Mouse (Mus musculus): ENCODE results near the gene Kcnk10.

The Kcnk10 gene

GRCm38 (mm10) chr12:98444860-98445259 lies 133.2 kb downstream of the Kcnk10 start:
- H3K4me3 ChIP-seq (replicated peaks; ENCODE audit: low read length) = no peak overlapping the region
- no peaks in the 10 kb centered on the region for H3K4me1 ChIP-seq (replicated peaks; ENCODE audit: low read depth, low read length)
- peaks cover 47% of the 10 kb centered on the region for H3K9me3 ChIP-seq (ENCODE audit: low read length)
- TF ChIP-seq NANOG (IDR thresholded peaks at IDR 0.05; ENCODE audit: borderline replicate concordance, low read length) (no peak), CTCF (conservative IDR thresholded peaks at IDR 0.05; ENCODE audit: low read length) (no peak), POU5F1 (IDR thresholded peaks at IDR 0.05; ENCODE audit: borderline replicate concordance, low read length) (no peak)
- H3K36me3 ChIP-seq (ENCODE audit: insufficient read depth, low read length) = no peaks in the 10 kb centered on the region
- no peaks in the 10 kb centered on the region for H3K27me3 ChIP-seq (ENCODE audit: insufficient read depth, low read length)

GRCm38 (mm10) chr12:98443754-98444153 lies 134.4 kb downstream of the Kcnk10 start:
- H3K27me3 ChIP-seq (ENCODE audit: insufficient read depth, low read length) = no peaks in the 10 kb centered on the region
- no peaks in the 10 kb centered on the region for H3K36me3 ChIP-seq (ENCODE audit: insufficient read depth, low read length)
- H3K4me3 ChIP-seq (replicated peaks; ENCODE audit: low read length) = no peak overlapping the region
- no peaks in the 10 kb centered on the region for H3K4me1 ChIP-seq (replicated peaks; ENCODE audit: low read depth, low read length)
- TF ChIP-seq POU5F1 (IDR thresholded peaks at IDR 0.05; ENCODE audit: borderline replicate concordance, low read length) (no peak), NANOG (IDR thresholded peaks at IDR 0.05; ENCODE audit: borderline replicate concordance, low read length) (no peak), CTCF (conservative IDR thresholded peaks at IDR 0.05; ENCODE audit: low read length) (no peak)
- peaks cover 58% of the 10 kb centered on the region for H3K9me3 ChIP-seq (ENCODE audit: low read length)

- no peaks in the 10 kb centered on the region for H3K36me3 ChIP-seq (ENCODE audit: insufficient read depth, low read length)
- H3K27me3 ChIP-seq (ENCODE audit: insufficient read depth, low read length) = no peaks in the 10 kb centered on the region
- H3K4me1 ChIP-seq (replicated peaks; ENCODE audit: low read depth, low read length) = no peaks in the 10 kb centered on the region
- H3K9me3 ChIP-seq (ENCODE audit: low read length) = peaks cover 46% of the 10 kb centered on the region
- no peak for TF ChIP-seq CTCF (conservative IDR thresholded peaks at IDR 0.05; ENCODE audit: low read length)
- no peak for TF ChIP-seq NANOG (IDR thresholded peaks at IDR 0.05; ENCODE audit: borderline replicate concordance, low read length)
- TF ChIP-seq POU5F1 (IDR thresholded peaks at IDR 0.05; ENCODE audit: borderline replicate concordance, low read length) = no peak
- no peak overlapping the region for H3K4me3 ChIP-seq (replicated peaks; ENCODE audit: low read length)
Measured at GRCm38 (mm10) chr12:98438080-98438479, 140.0 kb downstream of the Kcnk10 start.

- no peaks in the 10 kb centered on the region for H3K9me3 ChIP-seq (ENCODE audit: low read length)
- H3K4me1 ChIP-seq (replicated peaks; ENCODE audit: low read depth, low read length) = no peaks in the 10 kb centered on the region
- H3K27me3 ChIP-seq (ENCODE audit: insufficient read depth, low read length) = no peaks in the 10 kb centered on the region
- no peaks in the 10 kb centered on the region for H3K36me3 ChIP-seq (ENCODE audit: insufficient read depth, low read length)
- TF ChIP-seq POU5F1 (IDR thresholded peaks at IDR 0.05; ENCODE audit: borderline replicate concordance, low read length) (no peak), NANOG (IDR thresholded peaks at IDR 0.05; ENCODE audit: borderline replicate concordance, low read length) (no peak), CTCF (conservative IDR thresholded peaks at IDR 0.05; ENCODE audit: low read length) (no peak)
- no peak overlapping the region for H3K4me3 ChIP-seq (replicated peaks; ENCODE audit: low read length)
Measured at GRCm38 (mm10) chr12:98430683-98431082, 147.4 kb downstream of the Kcnk10 start.

GRCm38 (mm10) chr12:98421340-98421739 lies 156.8 kb downstream of the Kcnk10 start:
- no peaks in the 10 kb centered on the region for H3K4me1 ChIP-seq (replicated peaks; ENCODE audit: low read depth, low read length)
- no peak overlapping the region for H3K4me3 ChIP-seq (replicated peaks; ENCODE audit: low read length)
- 0 out of 2 replicates have a peak, but pooled peaks cover 5% of the 10 kb centered on the region for H3K9me3 ChIP-seq (ENCODE audit: low read length)
- H3K27me3 ChIP-seq (ENCODE audit: insufficient read depth, low read length) = no peaks in the 10 kb centered on the region
- no peaks in the 10 kb centered on the region for H3K36me3 ChIP-seq (ENCODE audit: insufficient read depth, low read length)
- TF ChIP-seq NANOG (IDR thresholded peaks at IDR 0.05; ENCODE audit: borderline replicate concordance, low read length) = no peak
- TF ChIP-seq CTCF (conservative IDR thresholded peaks at IDR 0.05; ENCODE audit: low read length) = no peak
- TF ChIP-seq POU5F1 (IDR thresholded peaks at IDR 0.05; ENCODE audit: borderline replicate concordance, low read length) = no peak

- TF ChIP-seq CTCF (conservative IDR thresholded peaks at IDR 0.05; ENCODE audit: low read length) = no peak
- no peak for TF ChIP-seq NANOG (IDR thresholded peaks at IDR 0.05; ENCODE audit: borderline replicate concordance, low read length)
- TF ChIP-seq POU5F1 (IDR thresholded peaks at IDR 0.05; ENCODE audit: borderline replicate concordance, low read length) = no peak
- H3K36me3 ChIP-seq (ENCODE audit: insufficient read depth, low read length) = no peaks in the 10 kb centered on the region
- H3K9me3 ChIP-seq (ENCODE audit: low read length) = 0 out of 2 replicates have a peak, but pooled peaks cover 5% of the 10 kb centered on the region
- H3K4me1 ChIP-seq (replicated peaks; ENCODE audit: low read depth, low read length) = no peaks in the 10 kb centered on the region
- H3K4me3 ChIP-seq (replicated peaks; ENCODE audit: low read length) = no peak overlapping the region
- H3K27me3 ChIP-seq (ENCODE audit: insufficient read depth, low read length) = 0 out of 2 replicates have a peak, but pooled peaks cover 4% of the 10 kb centered on the region
Measured at GRCm38 (mm10) chr12:98419849-98420248, 158.3 kb downstream of the Kcnk10 start.

- no peaks in the 10 kb centered on the region for H3K36me3 ChIP-seq (ENCODE audit: insufficient read depth, low read length)
- no peaks in the 10 kb centered on the region for H3K9me3 ChIP-seq (ENCODE audit: low read length)
- no peaks in the 10 kb centered on the region for H3K4me1 ChIP-seq (replicated peaks; ENCODE audit: low read depth, low read length)
- TF ChIP-seq POU5F1 (IDR thresholded peaks at IDR 0.05; ENCODE audit: borderline replicate concordance, low read length) (no peak), NANOG (IDR thresholded peaks at IDR 0.05; ENCODE audit: borderline replicate concordance, low read length) (no peak), CTCF (conservative IDR thresholded peaks at IDR 0.05; ENCODE audit: low read length) (no peak)
- H3K27me3 ChIP-seq (ENCODE audit: insufficient read depth, low read length) = no peaks in the 10 kb centered on the region
- H3K4me3 ChIP-seq (replicated peaks; ENCODE audit: low read length) = no peak overlapping the region
Measured at GRCm38 (mm10) chr12:98409580-98409979, 168.5 kb downstream of the Kcnk10 start.

- no peak overlapping the region for H3K4me3 ChIP-seq (replicated peaks; ENCODE audit: low read length)
- no peak for TF ChIP-seq CTCF (conservative IDR thresholded peaks at IDR 0.05; ENCODE audit: low read length)
- TF ChIP-seq POU5F1 (IDR thresholded peaks at IDR 0.05; ENCODE audit: borderline replicate concordance, low read length) = no peak
- TF ChIP-seq NANOG (IDR thresholded peaks at IDR 0.05; ENCODE audit: borderline replicate concordance, low read length) = no peak
- no peaks in the 10 kb centered on the region for H3K36me3 ChIP-seq (ENCODE audit: insufficient read depth, low read length)
- no peaks in the 10 kb centered on the region for H3K4me1 ChIP-seq (replicated peaks; ENCODE audit: low read depth, low read length)
- no peaks in the 10 kb centered on the region for H3K27me3 ChIP-seq (ENCODE audit: insufficient read depth, low read length)
- no peaks in the 10 kb centered on the region for H3K9me3 ChIP-seq (ENCODE audit: low read length)
Measured at GRCm38 (mm10) chr12:98406598-98406997, 171.5 kb downstream of the Kcnk10 start.

GRCm38 (mm10) chr12:98406076-98406475 lies 172.0 kb downstream of the Kcnk10 start:
- Histone ChIP-seq H3K4me3 (replicated peaks; ENCODE audit: low read length) (no peak overlapping the region), H3K27me3 (ENCODE audit: insufficient read depth, low read length) (no peaks in the 10 kb centered on the region), H3K36me3 (ENCODE audit: insufficient read depth, low read length) (no peaks in the 10 kb centered on the region), H3K4me1 (replicated peaks; ENCODE audit: low read depth, low read length) (no peaks in the 10 kb centered on the region), H3K9me3 (ENCODE audit: low read length) (no peaks in the 10 kb centered on the region)
- TF ChIP-seq CTCF (conservative IDR thresholded peaks at IDR 0.05; ENCODE audit: low read length) (no peak), POU5F1 (IDR thresholded peaks at IDR 0.05; ENCODE audit: borderline replicate concordance, low read length) (no peak), NANOG (IDR thresholded peaks at IDR 0.05; ENCODE audit: borderline replicate concordance, low read length) (no peak)
